Mouse (Mus musculus) CD4-positive helper T cell, adult 2 months (primary cell): Measurements from ENCODE around the gene Rasgef1b.

ENCODE experiments used
- DNase-seq: peaks from one replicate; pipeline ENCODE4 v3.0.0-alpha.2; 2012; ENCODE audit warnings: low read depth, missing footprints, low spot score

Gene Rasgef1b

GRCm38 (mm10) chr5:99451939-99452338 lies 276.9 kb downstream of the Rasgef1b start:
- DNase-seq, result peak; percentile 7

DNA sequence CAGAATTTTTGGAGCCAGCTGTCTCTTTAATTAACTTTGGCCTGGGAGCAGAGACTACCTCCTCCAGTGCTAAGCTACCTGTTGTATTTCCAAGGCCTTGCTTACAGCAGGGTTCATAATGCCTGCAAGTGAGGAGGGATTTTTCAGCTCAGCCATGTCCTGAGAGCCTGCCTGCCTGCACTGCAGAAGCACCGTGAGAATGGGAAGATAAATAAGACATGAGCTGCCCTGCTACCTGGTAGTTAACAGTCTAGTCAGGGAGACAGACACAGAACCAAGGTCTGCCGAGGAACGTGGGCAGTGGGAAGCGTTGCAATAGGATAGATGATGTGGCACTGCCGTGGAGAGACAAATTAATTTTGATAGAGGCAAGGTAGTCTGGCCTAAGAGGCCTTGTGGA lies 277.4 kb downstream of the Rasgef1b start:
- DNase-seq, result no peak

DNA sequence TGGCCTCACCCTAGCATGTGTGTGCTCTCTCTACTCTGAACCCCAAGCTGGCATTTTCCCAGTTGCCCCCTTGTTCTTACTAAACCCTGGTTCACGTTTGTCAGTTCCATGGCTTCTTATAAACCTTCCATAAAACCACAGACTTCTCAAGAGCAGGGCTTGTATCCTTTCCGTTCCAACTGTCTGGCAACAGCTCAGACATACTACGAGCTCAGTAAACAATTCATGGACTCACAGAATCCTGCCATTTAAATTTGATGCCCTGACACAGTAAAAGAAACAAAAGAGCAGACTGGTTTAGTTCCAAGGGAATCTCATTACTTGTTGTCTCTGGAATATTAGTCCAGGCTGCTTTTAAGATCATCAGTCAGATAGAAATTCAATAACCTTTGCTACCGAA lies 277.9 kb downstream of the Rasgef1b start:
- DNase-seq, result no peak

DNA sequence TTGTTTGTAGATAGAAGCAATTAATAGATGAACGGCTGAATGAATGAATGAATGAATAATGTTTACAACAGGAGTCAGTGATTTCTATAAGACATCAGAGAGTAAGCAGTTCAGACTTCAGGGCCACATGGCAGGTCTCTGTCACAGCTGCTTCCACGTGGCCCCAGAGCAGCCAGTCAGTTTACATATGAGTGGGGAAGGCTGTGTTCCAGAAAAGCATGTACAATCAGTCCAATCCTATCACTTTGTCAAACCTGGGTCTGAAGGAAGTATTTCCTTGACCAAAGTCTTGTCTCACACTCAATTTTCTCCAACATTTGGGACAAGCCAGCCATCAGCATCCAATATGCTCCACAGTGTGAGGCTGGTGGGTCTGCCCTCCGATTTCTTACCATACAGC lies 278.4 kb downstream of the Rasgef1b start:
- no peak for DNase-seq

- no peak for DNase-seq
These were observed 281.4 kb downstream of the Rasgef1b start for GRCm38 (mm10) chr5:99447481-99447880.

GRCm38 (mm10) chr5:99445242-99445641 lies 283.6 kb downstream of the Rasgef1b start:
- no peak for DNase-seq

- DNase-seq, result no peak
These were observed 284.1 kb downstream of the Rasgef1b start for GRCm38 (mm10) chr5:99444777-99445176.

DNA sequence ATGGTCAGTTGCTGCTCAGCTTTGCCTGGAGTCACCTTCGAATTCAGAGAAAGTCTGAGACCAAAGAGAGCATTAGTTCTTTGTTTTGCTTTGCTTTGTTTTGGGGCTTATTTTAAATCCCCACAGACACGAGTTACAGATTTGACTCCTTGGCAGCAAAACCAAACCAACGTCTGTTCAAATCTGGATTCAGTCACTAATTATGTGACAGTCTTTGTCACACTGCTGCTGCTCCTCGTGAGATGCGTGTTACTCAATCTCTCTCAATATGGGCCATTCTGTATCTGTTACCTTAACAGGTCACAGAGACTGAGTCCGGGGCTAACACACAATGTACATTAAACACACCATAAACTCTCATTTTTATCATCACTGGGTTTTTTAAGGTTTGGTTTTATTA lies 288.8 kb downstream of the Rasgef1b start:
- DNase-seq, result no peak

GRCm38 (mm10) chr5:99438526-99438925 lies 290.3 kb downstream of the Rasgef1b start:
- no peak for DNase-seq

DNA sequence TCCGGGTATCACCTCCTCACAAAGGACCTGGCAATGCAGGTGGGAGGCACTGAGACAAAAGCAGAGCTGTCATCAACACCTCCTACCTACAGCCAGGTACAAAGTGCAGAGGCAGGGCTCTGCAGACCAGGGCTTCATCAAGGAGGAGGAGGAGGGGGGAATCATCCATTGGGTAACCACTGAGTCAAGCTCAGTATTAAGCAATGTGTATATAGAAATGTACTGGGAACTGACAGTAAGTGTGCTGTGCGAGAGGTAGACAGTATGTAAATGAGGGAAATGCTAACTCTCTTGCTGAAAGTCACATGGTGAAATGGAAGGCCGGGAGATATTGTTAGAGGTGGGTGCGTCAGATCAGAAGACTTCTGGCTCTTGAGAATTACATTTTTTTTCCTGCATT lies 294.6 kb downstream of the Rasgef1b start:
- no peak for DNase-seq

DNA sequence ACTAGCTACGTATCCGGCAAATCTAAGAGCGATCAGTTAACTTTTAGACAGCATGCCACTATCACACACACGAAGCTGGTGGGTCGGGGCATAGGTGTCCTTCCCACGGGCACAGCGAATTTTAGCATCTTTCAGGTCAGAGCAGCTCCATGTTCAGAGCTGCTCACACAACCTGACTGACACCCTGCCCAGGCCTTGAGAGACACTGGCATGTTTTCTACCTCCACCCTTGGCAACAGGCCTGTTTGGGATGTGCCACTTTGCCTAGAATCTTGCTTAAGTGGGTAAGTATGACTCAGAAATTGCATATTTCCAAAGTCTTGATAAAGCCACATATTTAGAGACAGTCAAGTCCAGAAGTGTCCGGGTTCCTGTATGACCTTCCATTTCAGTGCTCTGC lies 296.4 kb downstream of the Rasgef1b start:
- DNase-seq, result no peak

DNA sequence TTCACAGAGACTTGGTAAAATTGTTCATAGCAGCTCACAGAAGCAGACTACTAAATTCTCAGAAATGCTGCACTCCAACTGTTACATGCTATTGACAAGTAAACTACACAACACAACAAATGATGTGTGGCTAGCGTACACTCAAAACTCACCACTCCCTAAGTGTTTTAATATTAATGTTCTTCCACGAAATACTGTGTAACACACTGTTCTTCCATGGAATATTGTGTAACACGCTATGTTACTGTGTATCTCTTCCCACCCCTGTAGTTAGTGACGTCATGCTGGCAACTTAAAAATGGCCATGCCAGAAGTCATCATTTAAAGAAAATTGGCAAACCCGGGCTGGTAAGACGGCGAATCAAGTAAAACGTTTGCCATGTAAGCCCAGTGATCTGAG lies 299.6 kb downstream of the Rasgef1b start:
- no peak for DNase-seq

GRCm38 (mm10) chr5:99428648-99429047 lies 300.2 kb downstream of the Rasgef1b start:
- DNase-seq, result no peak

- no peak for DNase-seq
These were observed 305.6 kb downstream of the Rasgef1b start for GRCm38 (mm10) chr5:99423271-99423670.

DNA sequence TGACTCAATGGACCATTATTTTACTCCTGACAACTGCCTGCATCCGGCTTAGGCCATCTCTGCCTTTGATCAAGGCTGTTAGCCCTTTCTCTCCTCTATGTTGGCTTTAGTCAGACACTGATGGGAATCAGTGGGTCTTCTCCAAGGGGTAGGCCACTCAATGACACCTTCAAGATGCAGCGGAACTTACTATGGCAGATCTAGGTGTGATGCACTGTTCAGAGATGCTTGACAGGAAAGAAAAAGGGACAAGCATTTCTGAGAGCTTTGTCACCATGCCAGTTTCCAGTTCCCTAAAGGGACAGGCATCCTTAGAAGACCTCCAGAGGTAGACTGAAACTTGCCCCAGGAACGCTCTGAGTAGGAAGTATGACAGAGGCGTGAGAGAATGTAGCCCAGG lies 306.0 kb downstream of the Rasgef1b start:
- DNase-seq, result no peak

DNA sequence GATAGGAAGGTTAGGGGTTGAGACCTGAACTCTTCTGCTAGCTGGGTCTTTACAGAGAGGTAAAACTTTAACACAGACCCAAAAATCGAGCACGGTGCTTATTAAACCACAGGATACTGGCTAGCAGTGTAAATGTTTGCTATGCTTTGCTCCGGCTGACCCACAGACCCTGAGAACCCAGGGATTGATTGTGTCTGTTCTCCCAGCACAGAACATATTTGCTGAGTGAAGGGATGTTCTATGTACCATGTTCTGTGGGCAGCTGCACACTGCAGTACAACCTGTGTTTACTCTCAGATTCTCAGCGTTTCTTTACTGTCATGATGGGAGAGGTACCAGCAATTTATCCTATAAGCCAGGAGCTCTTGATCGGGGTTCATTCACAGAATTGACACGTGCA lies 306.8 kb downstream of the Rasgef1b start:
- no peak for DNase-seq

DNA sequence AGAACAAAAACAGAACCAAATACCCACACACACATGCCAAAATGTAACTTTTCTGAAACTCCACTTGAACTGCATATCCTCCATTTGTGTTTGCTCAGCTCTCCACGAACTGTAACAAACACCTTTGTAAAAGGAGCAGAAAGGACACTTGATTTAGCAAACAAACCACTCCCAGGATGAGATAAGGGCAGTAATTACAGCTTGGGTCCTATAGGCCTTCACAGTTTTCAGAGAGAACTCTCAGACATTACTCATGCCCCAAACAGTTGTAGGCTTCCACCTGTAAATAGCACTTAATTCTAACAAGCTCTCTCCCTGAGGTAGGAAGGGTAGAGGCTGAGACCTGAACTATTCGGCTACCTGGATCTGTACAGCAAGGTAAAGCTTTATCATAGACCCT lies 309.0 kb downstream of the Rasgef1b start:
- no peak for DNase-seq

DNA sequence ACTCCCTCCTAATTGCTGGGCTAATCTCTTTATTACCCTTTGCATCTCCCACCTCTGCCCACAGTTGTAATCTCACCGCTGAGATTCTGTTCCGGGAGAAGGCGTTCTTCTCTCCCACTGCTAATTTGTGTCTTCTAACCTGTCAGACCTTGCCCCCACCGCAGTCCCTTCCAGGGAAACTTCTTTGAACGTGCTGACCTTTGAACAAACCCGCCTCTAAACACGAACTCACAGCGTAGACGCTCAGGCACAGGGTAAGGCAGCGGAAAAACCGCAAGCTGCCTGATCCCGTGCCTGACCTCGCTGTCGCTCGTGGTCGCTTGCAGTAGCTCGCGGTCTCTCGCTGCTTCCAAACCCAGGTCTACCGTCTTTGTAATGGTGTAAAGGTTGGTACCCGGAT lies 312.0 kb downstream of the Rasgef1b start:
- DNase-seq, result no peak

DNA sequence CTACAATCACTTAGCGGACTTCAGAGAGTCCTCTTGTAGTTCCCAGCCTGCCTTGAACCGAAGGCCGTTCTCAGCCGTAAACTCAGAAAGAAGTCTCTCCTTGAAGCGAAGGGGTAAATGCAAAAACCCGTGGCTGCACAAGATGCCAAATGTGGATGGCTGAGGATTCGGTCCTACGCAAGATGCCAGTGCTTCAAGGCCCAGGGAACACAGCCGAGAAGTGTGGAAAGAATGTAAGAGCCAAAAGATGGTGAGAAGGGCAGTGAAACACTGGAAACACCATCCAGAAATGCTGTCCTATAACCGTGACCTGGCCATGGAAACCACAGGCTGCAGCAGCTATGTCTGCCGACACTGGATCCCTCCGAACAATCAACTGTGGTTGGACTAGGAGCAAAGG lies 313.2 kb downstream of the Rasgef1b start:
- no peak for DNase-seq

- DNase-seq, result no peak
These were observed 313.8 kb downstream of the Rasgef1b start for GRCm38 (mm10) chr5:99415049-99415448.

- no peak for DNase-seq
These were observed 314.6 kb downstream of the Rasgef1b start for GRCm38 (mm10) chr5:99414293-99414692.

GRCm38 (mm10) chr5:99413851-99414250 lies 315.0 kb downstream of the Rasgef1b start:
- no peak for DNase-seq

- DNase-seq, result no peak
These were observed 315.5 kb downstream of the Rasgef1b start for GRCm38 (mm10) chr5:99413391-99413790.

DNA sequence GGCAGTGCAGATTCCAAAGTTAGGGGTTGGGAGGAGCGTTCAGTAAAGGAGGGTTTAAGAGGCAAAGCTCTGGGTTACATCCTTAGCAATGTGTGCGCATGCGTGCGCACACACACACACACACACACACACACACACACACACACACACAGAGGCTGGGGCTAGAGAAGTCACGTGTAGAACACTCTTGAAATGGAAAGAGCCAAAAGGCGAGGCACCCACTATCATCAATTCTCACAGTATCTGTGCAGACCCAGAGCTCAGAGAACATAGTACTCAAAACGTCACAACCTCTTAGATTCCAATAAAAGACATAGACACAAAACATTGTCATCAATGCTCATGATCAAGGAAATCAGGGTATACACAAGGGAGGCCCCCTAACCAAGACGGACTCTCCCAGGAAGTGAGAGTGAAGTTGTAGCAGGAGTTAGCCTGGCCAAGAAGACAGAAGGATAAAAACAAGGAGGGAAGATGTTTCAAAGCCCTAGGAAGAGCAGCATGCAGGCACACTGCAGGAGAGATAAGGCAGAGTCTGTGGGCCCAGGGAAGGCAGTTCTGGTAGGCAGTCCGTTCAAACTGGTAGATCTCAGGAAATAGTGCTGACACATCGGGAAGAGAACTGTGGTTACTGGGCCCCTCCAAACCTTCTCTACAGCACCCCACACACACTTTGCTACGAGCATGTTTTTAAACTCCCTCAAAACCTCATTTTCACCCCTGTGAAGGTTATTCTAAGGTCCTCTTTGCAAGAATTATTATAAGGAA lies 324.3 kb downstream of the Rasgef1b start:
- no peak for DNase-seq
